Mouse (Mus musculus): ENCODE results near the gene Cdc42se2.

DNA sequence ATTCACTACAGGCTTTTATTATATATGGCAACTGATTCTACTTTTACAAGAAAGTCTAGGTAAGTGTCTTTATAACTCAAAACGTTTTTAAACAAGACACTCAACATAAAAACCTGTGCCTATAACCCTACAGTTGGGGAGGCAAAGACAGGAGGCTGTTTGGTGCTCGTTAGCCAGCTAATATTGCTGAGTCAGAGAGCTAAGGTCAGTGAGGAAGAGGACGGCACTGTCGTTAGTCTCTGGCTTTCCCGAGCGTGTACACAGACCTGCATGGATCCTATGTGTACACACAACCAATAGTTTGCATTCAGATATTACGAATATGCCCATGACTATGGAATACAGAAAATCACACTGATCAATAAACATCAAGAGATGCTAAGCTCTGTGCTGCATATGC is 56.1 kb downstream of the Cdc42se2 start:
- TF ChIP-seq GATA1 (IDR thresholded peaks at IDR 0.05; ENCODE audit: low read length) (no peak), TAL1 (IDR thresholded peaks at IDR 0.05; ENCODE audit: low read length) (no peak)
